Mouse (Mus musculus): ENCODE results near the gene Cks1b.
A peak's percentile ranks its signal among the peaks of the same experiment; 100 is the strongest.
"Not testable (repeated sequence)": the region's sequence is repeated elsewhere in the genome, so short reads cannot be mapped to it uniquely, and the experiment has no call there.

Cks1b gene

DNA sequence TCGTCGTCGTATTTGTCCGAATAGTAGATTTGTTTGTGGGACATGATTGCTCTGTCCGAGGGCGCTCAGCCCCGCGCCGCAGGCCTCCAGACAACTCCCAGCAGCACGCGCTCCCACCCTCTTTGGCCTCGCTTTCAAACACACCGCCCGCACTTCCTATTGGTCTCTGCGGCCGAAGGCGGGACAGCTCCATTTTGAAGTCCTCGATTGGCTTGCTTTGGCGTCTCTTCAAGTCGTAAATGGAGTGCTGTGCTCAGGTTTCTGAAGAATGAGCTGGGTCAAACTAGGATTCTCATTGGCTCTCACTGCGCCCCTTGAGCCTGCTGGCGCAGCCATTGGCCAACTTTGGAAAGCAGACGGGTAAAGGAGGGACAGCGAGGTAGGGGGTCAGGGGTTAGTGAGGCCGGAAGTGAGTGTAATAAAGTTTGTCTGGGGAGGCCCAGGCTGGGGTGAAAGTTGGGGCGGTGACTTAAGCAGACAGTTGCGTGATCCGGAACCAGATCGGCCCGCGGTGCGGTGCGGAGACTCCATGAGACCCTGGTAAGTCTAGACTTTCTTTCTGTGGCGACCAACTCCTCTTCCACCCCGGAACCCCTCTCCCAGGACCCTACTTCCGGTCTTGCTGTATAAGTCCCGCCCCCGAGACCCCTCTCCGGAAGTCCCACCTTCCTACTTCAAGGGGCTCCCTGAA is at the start of gene Cks1b, which contains the start of gene Shc1:
TSS of gene Cks1b (minus strand) at position 214 of the 691 bp plus-strand sequence.
TSS of gene Shc1 (plus strand) at position 274 of the 691 bp plus-strand sequence.
- DNase-seq (ENCODE audit: low spot score), result peak; percentile 88

DNA sequence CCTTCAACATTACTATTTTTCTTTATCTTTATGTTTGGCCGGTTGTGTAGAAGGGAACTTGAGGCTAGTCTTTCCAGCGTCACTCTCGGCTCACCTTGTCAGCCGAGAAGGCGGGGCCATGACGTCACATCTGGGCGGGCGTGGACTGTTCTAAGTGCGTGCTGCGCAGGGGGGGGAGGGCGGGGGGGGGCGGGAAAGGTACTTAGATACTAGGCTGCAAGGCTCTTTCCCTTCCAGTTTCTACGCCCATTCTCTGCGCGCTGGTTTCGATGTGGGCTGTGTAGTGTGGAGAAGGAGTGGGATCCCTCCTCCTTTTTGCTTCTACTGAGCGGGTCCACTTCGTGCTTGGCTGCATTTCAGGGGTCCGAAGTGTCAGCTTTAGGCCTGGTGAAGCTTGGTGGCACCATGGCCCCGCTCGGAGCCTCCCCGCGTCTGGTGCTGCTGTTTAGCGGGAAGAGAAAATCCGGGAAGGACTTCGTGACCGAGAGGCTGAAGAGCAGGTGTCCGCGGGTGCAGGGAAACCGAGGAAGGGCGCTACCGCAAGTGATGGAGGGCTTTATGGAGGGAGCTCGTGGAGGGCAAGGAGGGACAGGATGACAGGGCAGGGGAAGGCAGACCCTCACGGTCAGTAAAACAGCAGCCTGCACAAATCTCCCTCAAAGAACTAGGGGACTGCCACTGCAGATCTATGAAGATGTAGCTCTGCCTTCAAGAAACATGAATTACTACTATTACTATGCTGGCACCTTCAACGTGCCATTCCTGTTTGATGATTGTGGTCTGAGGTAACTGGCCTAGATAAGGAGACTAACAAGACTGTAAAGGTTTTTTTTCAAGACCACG is 41.0 kb upstream of the Cks1b start:
- peak; percentile 66 for DNase-seq (ENCODE audit: low spot score)

DNA sequence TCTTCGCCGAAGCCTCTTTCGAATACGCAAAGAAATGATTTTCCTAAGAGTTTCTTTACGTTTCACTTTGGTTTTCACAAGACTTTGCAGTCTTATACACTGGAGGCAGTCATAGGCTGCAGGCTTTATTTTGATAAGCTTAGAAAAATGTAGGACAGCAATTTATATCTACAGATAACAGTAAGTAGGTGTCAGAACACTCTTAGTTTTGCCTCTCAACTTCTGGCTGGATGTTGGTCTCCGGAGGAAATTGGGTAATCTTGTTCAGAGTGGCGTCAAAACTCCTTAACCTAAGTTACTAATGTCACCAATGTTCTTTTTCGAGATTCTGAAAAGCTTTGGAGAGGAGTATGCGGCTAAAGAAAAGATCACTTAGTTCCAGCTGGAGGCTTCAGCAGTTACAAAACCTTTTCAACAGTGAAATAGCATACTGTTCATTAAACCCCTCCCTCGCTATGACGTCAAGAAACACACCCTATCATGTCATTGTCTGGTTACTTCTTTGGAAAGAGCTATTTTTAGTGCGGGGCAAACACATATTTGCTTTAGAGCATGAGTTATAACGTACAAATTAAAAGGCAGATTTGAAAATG is 40.3 kb upstream of the Cks1b start:
- DNase-seq (ENCODE audit: low spot score), result no peak

DNA sequence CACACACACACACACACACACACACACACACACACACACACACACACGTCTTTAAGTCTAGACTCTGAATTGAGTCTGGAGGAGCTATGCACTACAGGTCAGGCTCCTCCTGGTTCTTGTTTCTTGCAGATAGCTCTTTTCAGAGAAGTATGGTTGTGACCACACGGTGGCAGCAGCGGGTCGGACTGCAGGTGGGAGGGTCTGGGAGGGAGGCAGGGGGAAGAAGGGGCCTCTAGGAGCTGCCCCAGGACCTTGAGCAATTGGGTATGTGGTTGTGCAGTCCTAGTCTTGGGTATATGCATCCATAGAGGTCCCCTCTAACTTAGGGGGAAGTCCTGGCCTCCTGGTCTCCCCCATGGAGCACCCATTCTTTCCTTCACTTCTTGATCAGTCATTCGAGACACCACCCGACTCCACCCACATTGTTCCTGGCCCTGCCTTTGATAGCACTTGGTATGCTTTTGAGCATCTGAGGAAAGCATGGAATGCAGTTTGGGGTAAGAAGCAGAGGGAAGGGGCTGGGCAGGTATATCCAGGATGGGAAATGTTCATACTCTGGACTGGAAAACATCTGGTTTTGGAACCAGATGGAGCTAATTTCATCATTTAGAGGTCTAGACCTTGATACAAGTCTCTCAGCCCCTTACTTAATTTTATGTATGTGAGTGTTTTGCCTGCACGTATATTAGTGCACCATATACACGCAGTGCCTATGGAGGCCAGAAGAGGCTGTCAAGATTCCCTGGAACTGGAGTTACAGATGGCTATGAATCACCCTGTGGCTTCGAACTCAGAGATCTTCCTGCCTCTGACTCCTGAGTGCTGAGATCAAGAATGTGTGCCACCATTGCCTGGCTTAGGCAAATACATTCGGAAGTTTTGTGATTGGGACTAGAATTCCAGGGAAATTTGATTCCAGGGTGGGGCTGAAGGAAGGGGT is 38.8 kb upstream of the Cks1b start:
- no peak for DNase-seq (ENCODE audit: low spot score)

GRCm38 (mm10) chr3:89455786-89456285 is 37.7 kb upstream of the Cks1b start:
- DNase-seq (ENCODE audit: low spot score), result no peak

DNA sequence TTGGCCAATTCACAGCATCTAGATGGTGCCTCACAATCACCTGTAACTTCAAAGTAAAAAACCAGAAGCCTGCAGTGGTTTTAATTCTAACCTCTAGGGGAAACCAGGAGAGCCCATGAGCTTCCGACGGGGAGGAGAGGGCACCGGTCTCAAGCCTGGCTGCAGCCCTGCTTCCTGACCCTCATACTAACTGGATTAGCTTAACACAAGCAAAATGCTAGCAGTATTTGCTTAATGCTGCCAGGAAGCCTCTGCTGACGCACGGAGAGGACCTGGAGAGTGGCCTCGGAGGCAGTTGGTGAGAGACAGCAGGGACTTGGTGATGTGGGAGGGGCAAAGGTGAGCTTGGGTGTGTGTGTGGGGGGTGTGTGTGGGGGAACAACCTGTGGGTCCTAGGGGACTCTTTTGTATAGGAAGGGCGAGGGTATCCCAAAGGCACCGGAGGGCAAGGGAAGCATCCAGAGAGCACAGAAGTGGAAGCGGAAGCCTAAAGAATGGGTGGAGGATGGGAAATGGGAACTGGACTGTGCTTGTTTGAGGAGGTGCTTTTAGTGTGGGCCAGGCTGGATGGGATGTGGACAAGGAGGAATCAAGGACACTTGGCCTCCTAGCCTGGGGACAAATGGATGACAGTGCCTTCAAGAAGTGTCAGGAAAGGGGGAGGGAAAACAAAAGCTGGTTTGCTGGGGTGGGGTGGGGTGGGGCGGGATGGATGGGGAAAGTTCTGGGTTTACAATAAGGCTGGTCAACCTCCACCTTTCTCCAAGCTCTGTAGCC is 36.4 kb upstream of the Cks1b start, which contains the start of gene Pmvk:
TSS of gene Pmvk (plus strand) at position 141 of the 777 bp plus-strand sequence.
- no peak for DNase-seq (ENCODE audit: low spot score)

- no peak for DNase-seq (ENCODE audit: low spot score)
These were observed 33.7 kb upstream of the Cks1b start for GRCm38 (mm10) chr3:89451916-89452315.

DNA sequence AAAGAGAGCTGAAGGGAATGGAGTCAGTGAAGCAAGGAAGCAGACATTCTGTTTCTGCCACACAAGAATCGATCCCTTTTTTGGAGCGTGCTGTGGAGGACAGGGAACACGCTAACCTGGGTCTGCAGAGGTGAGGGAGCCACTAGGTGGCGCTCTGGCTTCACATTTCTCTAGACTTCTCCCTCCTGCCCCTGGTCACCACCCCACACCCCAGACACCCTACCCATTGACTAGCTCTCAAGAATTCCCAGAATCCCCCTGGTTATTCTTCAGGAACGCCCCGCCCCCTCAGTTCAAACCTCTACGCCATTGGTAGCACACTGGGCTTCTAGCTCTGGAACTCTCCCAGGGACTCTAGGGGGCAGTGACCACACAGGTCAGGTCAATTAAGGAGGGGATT is 31.4 kb upstream of the Cks1b start:
- peak; percentile 45 for DNase-seq (ENCODE audit: low spot score)

GRCm38 (mm10) chr3:89448720-89449537 is 30.7 kb upstream of the Cks1b start:
- DNase-seq (ENCODE audit: low spot score), result no peak

DNA sequence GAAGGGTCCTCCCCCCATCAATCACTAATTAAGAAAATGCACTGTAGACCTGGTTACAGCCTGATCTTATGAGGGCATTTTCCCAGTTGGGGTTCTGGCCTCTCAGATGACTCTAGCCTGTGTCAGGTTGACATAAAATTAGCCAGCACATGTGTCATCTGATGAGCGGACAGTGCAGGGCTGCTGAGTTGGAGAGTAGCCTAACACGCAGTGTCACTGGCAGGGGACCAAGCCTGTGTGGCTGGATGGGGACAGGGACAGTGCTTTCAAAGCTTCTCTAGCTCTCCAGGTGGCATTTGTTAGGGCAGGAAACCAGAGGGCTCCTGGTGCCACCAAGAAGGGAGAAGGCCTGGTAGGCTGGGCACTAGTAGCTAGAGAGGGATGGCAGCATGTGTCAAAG is 22.5 kb upstream of the Cks1b start:
- DNase-seq (ENCODE audit: low spot score), result no peak

DNA sequence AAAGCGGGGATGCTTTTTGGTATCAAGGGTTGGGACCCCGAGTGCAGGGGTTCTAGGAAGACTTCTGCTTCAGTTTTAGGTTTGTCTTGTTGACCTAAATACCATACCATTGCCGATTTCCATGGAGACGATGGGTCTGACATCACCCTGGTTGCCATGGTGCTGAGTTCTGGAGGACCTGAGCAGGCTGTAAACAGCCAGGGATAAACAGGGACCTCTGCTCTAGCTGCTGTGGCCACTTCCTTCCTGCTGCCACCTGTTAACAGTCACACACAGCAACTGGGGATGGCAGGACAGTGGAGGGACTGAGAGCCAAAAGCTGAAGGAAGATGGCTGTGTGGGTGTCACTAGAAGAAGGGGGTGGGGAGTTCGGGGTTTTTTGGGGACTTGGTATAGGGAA is 19.1 kb upstream of the Cks1b start:
- no peak for DNase-seq (ENCODE audit: low spot score)

DNA sequence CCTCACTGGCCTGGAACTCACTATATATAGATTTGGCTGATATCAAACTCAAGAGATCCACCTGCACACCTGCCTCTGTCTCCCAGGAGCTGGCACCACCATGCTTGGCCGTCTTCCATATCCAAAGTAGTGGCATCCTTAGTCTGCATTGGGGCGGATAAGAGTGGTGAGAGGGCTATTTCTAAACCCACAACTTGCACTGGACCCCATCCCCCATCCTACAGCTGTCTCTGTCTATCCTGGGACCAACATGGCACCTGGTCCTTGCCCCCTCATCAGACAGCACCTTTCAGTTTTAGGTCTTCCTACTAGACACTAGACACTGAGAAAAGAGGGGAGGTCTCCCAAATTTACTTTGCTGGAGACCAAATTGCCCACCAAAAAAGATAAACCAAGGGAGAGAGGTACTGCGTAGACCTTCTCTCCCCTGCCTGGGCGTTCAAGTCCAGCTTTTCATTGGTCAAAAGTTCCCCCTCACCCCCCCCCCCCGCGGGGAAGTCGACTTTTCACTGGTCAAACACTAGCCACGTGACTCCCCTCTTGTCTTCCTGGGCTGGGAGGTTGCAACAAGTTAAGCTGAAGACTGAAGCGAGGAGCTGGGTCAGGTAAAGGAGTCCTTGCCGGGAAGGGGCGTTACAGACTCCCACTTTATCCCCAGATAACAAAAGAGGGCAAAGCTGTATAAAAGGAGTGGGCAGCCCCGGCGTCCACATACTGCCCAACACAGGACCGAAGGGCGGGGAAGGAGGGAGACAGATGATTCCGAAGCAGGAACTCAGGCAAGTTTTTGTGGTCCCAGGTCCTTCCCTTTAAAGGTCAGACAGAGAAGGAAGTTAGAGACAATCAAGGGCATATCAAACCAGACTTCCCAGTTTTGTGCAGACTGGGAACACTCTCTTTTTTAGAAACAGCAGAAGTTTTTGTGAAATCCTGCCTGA is 18.3 kb upstream of the Cks1b start, which contains the start of gene Pbxip1:
TSS of gene Pbxip1 (plus strand) at position 531 of the 938 bp plus-strand sequence.
- DNase-seq (ENCODE audit: low spot score), result peak; percentile 33

DNA sequence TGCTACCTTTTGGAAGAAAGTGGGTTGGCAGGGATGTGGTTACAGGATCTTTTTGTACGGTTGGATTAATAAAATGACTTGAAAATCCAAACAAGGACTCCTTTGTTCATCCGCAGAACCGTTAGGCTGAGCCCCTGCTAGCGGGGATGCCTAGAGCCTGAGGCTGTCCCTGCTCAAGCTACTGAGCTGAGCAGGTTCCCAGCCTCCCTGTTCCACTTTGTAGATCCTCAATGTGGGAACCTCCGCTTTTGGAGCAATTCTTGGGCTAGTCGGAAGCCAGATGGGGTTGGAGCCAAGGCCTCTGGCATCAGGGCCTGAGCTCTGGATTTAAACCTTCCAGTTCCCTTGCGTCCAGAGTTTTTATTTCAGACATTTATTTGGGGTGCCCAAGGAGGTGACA is 16.9 kb upstream of the Cks1b start:
- no peak for DNase-seq (ENCODE audit: low spot score)

DNA sequence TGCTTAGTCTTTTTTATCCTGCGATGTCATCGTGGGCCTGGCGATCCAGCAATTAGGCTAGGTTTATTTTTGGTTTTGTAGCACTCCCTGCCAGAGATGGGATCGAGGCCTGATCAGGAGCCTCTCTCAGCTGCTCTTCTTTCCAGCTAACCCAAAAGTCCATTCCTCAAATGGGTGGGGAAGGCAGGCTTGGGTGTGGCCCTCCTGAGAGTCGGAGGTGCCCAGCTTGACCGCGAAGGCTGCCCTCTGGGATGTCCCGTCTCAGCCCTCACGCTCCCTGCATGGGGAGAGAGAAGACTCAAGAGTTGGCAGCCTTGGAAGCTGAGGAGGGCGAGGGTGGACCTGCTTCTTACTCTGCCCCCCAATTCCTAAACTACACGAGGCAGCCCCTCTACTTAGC is 16.3 kb upstream of the Cks1b start:
- no peak for DNase-seq (ENCODE audit: low spot score)

DNA sequence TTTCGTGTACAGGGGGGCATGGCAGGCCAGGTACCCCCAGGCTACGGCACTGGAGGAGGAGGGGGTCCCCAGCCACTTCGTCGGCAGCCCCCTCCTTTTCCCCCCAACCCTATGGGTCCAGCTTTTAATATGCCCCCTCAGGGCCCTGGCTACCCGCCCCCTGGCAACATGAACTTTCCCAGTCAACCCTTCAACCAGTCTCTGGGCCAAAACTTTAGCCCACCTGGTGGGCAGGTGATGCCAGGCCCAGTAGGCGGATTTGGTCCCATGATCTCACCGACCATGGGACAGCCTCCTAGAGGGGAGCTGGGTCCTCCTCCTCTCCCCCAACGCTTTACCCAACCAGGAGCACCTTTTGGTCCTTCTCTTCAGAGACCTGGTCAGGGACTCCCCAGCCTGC is 14.4 kb upstream of the Cks1b start:
- no peak for DNase-seq (ENCODE audit: low spot score)

DNA sequence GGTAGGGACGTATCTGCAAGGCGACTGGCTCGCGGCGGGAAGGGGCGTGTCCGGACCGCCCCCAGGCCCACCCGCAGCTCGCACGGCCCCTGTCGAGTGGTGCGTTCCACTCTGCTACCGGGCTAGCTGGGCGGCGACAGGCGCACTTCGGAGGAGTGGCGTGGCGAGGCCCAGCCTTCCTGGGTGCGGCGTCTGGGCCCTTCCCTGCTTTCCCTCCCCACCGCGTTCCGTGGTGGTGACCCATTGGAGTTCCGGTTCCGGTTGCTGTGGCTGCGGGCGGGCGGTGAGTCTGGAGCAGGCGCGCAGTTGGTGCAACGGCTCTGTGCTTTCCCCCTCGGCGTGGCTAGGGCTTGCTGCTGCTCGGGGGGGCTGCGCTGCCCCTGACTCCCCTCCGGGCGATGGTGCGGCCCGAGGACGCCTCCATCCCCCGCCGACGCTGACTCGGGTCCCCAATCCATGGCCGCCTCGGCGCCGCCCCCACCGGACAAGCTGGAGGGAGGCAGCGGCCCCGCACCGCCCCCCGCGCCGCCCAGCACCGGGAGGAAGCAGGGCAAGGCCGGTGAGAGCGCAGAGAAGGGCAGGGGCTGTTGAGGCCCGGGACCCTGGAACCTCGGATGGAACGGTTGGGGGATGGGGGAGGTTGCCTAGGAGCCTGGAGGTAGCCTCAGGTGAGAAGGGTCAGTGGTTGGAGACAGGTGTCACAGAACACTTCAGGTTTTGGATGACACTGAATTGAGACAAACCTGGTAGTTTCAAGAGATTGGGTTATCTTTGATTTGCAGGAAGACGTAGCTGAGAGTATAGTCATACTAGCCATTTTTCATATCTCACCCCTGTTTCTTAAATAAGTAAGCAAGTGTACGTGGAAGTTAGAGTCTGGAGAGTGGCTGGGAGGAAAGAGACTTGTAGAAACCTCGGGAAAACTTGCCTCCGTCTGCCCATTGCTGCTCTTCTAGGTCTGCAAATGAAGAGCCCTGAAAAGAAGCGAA is 12.3 kb upstream of the Cks1b start, which contains the start of gene Pygo2:
TSS of gene Pygo2 (plus strand) at position 44 of the 989 bp plus-strand sequence.
- peak; percentile 88 for DNase-seq (ENCODE audit: low spot score)

GRCm38 (mm10) chr3:89429021-89429420 is 10.8 kb upstream of the Cks1b start:
- not testable (repeated sequence) for DNase-seq (ENCODE audit: low spot score)

Data from ovary, postnatal 10 days (tissue).